In genomic region chr17:87349069-87349468, GRCm38 (mm10) we compare ENCODE assay signal across 13 mouse cellular contexts.
DNase-seq lines count a peak whose midpoint lies in the region; ATAC-seq and TF ChIP-seq lines count a peak whose summit lies in the region.
"Had no signal": no experiment of that assay in that cellular context is flagged by ENCODE, and none has a peak within 500 bp of the region (broad histone marks: within the 10 kb centered on the region; RNA-seq: fewer than 3 reads in every experiment).

No protein-coding gene starts in this region.

- H3K27ac ChIP-seq in intestine, postnatal 0 days (ENCODE audit: low read depth, low read length) = no peak overlapping the region
- H3K27ac ChIP-seq in intestine, embryonic 15.5 days = no peak overlapping the region; the same call in 1 of the 2 replicates
- no peak overlapping the region for H3K27ac ChIP-seq in midbrain, embryonic 13.5 days
- H3K27ac ChIP-seq: heart, embryonic 15.5 days; liver, embryonic 13.5 days; stomach, embryonic 15.5 days had no signal

- H3K4me1 ChIP-seq in intestine, postnatal 0 days (replicated peaks; ENCODE audit: control insufficient read depth, insufficient read depth, low read length) = peaks cover 21% of the 10 kb centered on the region; the same call in 1 of the 2 replicates
- peaks cover 38% of the 10 kb centered on the region for H3K4me1 ChIP-seq in intestine, embryonic 15.5 days (replicated peaks)
- H3K4me1 ChIP-seq in midbrain, embryonic 13.5 days (replicated peaks) = peaks cover 41% of the 10 kb centered on the region

- no peak overlapping the region for H3K4me3 ChIP-seq in intestine, postnatal 0 days (ENCODE audit: low read depth, low read length)
- H3K4me3 ChIP-seq in intestine, embryonic 15.5 days (replicated peaks) = no peak overlapping the region
- H3K4me3 ChIP-seq in midbrain, embryonic 13.5 days (replicated peaks) = no peak overlapping the region
- H3K4me3 ChIP-seq: heart, embryonic 15.5 days; liver, embryonic 13.5 days; stomach, embryonic 15.5 days had no signal

- no peak overlapping the region for H3K4me2 ChIP-seq in intestine, postnatal 0 days (replicated peaks; ENCODE audit: low read depth)
- no peak overlapping the region for H3K4me2 ChIP-seq in intestine, embryonic 15.5 days (replicated peaks)
- H3K4me2 ChIP-seq in midbrain, embryonic 13.5 days (replicated peaks) = no peak overlapping the region
- H3K4me2 ChIP-seq: heart, embryonic 15.5 days; liver, embryonic 13.5 days; stomach, embryonic 15.5 days had no signal

- no peaks in the 10 kb centered on the region for H3K9me3 ChIP-seq in intestine, postnatal 0 days (ENCODE audit: control insufficient read depth)
- no peaks in the 10 kb centered on the region for H3K9me3 ChIP-seq in intestine, embryonic 15.5 days
- no peaks in the 10 kb centered on the region for H3K9me3 ChIP-seq in midbrain, embryonic 13.5 days
- H3K9me3 ChIP-seq: heart, embryonic 15.5 days; liver, embryonic 13.5 days; stomach, embryonic 15.5 days had no signal

- DNase-seq in cerebellum, adult 9-10 months = peak; percentile 16
- DNase-seq in cerebellum, postnatal 4 days (ENCODE audit: low spot score in 2 of 2) = no peak
- peak; percentile 68 for DNase-seq in brain, adult 2 months (ENCODE audit: low read depth, low spot score)
- DNase-seq in adrenal gland, adult 2 months = no peak
- no peak for DNase-seq in thymus, postnatal 4 days
- DNase-seq: cerebellum, adult 9-11 months; liver, embryonic 13.5 days; right cerebral cortex, postnatal 25 days had no signal

- TF ChIP-seq CTCF in intestine, postnatal 0 days (IDR thresholded peaks at IDR 0.05; ENCODE audit: low read depth) = peak; percentile 56

- H3K36me3 ChIP-seq in intestine, postnatal 0 days (ENCODE audit: control insufficient read depth, insufficient read depth) = peaks cover 31% of the 10 kb centered on the region
- no peaks in the 10 kb centered on the region for H3K36me3 ChIP-seq in intestine, embryonic 15.5 days
- H3K36me3 ChIP-seq in midbrain, embryonic 13.5 days = no peaks in the 10 kb centered on the region
- H3K36me3 ChIP-seq: heart, embryonic 15.5 days; stomach, embryonic 15.5 days had no signal

- ATAC-seq in intestine, postnatal 0 days = no peak
- ATAC-seq in intestine, embryonic 15.5 days = no peak
- peak; percentile 43; the same call in 1 of the 2 replicates for ATAC-seq in midbrain, embryonic 13.5 days

- H3K9ac ChIP-seq in intestine, postnatal 0 days (ENCODE audit: low read depth, low read length) = no peak overlapping the region
- H3K9ac ChIP-seq in intestine, embryonic 15.5 days = no peak overlapping the region
- H3K9ac ChIP-seq in midbrain, embryonic 13.5 days (replicated peaks) = no peak overlapping the region
- H3K9ac ChIP-seq: heart, embryonic 15.5 days; liver, embryonic 13.5 days; stomach, embryonic 15.5 days had no signal

- H3K27me3 ChIP-seq in intestine, postnatal 0 days (replicated peaks; ENCODE audit: control insufficient read depth, insufficient read depth, low read length) = no peaks in the 10 kb centered on the region
- no peaks in the 10 kb centered on the region for H3K27me3 ChIP-seq in intestine, embryonic 15.5 days (replicated peaks)
- no peaks in the 10 kb centered on the region for H3K27me3 ChIP-seq in midbrain, embryonic 13.5 days
- H3K27me3 ChIP-seq: heart, embryonic 15.5 days; liver, embryonic 13.5 days; stomach, embryonic 15.5 days had no signal

- 49% methylated on average over 8 of the region's 9 CpGs for WGBS in intestine, postnatal 0 days
- 38% methylated on average over 9 of the region's 9 CpGs for WGBS in intestine, embryonic 15.5 days
- WGBS in midbrain, embryonic 13.5 days = 26% methylated on average over 9 of the region's 9 CpGs

Comparison
In these comparisons a context has a peak if more than half of its experiments do, and no peak if none do; other contexts are left out.
1. DNase-seq: peak in cerebellum, adult 9-10 months (single experiment) and brain, adult 2 months (single experiment); none in cerebellum, postnatal 4 days (0 of 2), adrenal gland, adult 2 months (single experiment) and thymus, postnatal 4 days (single experiment).